Mouse (Mus musculus) spleen, postnatal 4 days (tissue): Measurements from ENCODE around the gene Fam124b.

ENCODE experiments used
- DNase-seq, 2 experiments: peaks; one replicate each; pipeline ENCODE4 v3.0.0; 2022; ENCODE audit warnings: low spot score in 2 of 2

The Fam124b gene

DNA sequence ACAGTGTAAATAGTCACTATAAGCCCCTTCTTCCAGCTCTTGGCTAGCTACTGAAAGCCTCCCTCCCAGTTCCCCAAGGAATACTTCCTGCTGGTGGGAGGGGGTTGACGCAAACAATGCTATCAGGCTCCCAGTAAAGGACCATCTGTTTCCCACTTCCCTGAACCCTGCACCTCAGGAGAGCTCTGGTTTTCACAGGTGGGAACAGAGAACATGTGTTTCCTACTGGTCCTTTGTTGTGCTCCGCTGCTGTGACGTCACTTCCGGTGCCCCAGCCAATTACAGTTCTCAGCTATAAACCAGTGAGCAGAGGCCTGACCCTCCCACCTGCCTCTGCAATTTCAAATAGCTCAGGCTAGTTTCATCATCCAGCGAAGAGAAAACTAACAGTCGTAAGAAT lies at the start of gene Fam124b:
Fam124b (minus strand) TSS at position 206 of the 400 bp plus-strand sequence.
- DNase-seq: no peak

DNA sequence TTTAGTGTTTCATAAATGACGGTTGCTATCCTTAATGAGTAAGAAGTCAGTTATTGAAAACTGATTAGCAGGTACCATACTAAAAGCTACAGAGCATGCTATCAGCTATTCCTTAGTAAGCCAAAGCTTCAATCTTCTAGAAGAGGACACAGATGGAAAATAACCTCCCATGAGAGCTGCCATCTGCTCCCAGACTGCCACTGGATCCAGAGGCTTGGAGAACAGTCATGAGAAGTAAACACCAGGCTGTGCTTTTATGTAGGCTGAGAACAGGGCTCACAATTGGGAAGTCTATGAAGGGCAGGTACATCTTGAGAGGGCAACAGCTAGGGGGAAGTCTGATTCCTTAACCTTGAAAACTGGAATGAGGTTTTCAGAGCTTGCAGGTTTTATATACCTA lies 42.2 kb upstream of the Fam124b start:
- DNase-seq: no peak

DNA sequence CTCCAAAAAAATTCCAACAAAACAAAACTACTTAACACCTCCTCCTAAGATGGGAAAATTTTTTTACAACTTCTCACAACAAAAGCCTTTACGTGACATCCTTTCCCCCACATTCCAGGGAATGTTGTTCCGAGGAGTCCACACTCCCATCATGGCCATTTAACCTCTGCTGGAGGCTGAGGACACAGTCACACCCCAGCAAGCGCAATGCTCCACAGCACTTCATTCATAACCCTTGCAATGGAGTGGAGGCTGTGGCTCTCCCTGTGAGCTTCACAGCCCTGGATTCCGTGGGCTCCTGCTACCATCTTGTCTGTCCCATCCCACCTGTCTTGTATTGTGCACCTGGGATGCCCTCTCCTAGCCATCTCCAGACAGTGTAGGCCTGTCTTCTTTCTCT lies 40.4 kb upstream of the Fam124b start:
- DNase-seq: no peak

DNA sequence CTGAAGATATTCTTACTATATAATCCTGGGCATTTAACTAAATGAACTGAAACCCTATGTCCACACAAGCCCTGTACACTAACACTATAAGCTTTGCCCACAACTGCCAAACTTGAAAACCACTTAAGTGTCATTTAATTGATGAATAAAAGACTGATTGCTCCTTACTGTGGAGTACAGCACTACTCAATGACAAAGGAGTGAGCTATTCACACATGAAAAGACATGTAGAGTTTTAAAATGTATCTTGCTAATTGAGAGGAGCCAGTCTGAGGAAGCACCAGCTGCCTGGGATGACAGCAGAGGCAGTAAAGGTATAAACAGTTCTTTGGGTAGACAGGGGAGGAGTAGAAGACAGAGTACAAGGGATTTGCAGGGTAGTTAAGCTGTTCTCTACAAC lies 35.0 kb upstream of the Fam124b start:
- no peak for DNase-seq

DNA sequence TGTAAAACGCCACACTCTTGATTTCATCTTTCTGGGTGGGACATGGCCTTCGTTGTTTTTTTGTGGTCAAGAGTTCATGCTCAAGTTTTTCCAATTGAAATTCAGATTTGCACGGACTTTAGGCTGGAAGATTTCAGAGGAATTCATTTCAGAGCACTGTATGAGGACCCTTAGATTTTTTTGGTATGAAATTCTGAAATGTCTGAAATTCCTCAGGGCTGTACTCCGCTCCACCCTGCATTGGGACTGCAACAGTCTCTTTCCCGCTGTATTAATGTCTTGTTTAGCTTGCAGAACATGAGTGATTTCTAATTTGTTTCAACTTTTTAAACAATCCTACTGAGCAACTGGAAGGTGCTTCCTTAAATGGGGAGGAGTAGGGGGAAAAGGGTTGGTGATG lies 32.0 kb upstream of the Fam124b start:
- no peak for DNase-seq

DNA sequence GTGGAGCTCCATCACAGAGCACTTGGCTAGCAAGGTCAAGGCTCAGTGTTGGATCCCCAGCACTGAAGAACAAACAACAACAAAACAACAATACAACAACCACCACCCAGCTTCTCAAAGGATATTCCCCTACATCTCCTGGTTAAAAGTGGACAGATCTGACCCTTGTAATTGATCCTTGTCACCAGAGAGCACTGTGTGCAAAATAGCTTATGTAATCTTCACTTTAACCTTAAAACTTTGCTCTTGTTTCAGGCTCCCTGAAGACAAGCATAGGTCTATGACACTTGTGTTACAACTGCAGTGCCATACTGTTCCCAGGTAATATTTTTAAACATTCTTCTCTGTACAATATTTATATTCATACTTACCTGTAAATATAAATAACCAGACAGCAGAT lies 28.9 kb upstream of the Fam124b start:
- no peak for DNase-seq

DNA sequence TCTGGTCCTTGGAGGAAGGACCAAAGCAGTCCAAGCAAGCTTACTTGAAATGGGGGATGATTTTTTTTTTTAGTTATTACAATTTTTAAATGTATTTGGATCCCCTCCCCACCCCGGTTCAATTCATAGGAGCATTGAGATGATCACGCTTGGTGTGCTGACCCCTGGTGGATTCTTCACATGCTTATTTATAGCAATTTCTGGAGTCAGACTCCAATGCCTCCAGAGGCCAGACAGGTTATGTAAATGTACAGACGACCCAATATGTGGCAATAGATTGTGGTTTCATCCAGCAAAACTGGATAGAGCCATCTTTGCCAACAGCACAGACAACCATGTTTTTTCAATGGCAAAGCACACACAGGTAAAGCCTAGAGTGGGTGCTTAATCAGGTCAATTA lies 25.9 kb upstream of the Fam124b start:
- no peak for DNase-seq

DNA sequence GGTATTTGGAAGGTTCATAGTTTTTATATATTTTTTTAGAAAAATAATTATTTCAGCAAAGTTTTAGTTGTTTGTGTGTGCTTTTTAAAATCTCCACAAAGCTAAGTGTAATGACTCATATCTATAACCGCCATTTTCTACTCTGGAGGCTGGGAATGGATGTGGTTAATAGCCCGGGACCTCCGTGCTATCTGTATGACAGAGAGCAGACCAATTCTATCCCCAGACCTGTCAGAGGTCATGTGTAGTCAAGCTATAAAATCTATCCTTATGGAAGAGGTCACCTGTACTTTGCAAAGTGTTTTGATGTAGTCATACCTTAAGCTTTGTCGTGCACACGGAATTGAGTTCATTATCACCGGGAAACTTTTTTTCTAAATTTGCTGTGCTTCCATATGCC lies 23.3 kb upstream of the Fam124b start:
- no peak for DNase-seq

DNA sequence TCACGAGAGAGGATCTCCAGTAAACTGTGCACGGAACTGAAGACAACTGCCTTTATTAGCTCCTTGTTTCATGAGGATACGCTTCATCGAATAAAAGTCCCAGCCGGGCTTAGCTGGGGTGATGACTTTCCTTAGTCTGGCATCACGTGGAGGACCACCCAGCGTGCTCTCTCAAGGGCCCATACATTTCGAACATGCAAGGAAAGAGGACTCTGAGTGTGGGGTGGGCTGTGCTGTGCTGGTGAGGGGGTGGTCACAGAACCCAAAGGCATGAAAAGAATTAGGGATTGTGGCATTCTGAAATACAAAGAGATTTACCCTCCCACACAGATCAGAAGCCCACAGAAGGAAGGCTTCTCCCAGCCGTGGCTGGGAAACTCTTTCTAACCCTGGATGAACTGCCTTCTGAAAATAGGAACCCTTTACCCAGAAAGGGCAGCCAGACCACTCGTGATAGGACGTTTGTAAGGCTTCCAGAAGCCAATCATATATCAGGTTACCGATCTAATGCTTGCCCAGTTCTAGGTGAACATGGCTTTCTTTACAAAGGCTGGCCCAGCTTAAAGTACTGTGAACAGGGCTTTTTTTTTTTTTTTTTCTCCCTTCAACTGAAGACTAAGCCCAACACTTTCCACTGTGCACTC lies 21.9 kb upstream of the Fam124b start:
- no peak for DNase-seq

DNA sequence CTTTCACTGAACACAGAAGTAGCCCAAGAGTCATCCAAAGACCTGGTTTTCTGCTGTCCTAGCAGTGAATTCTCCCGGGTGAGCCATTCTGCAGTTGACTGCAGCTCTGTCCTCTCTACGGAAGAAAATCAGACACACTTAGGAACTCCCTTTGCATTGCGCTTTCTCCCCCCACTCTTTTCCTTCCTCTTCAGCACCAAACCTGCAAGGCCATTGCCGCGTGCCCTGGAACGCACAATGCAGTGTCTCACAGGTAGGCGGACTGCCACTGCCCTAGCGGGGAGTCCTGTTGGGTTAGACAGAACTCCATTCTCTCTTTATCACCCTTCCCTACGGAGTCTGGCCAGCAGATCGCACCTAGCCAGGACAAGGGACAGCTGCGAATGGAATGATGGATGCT lies 21.2 kb upstream of the Fam124b start:
- no peak for DNase-seq

DNA sequence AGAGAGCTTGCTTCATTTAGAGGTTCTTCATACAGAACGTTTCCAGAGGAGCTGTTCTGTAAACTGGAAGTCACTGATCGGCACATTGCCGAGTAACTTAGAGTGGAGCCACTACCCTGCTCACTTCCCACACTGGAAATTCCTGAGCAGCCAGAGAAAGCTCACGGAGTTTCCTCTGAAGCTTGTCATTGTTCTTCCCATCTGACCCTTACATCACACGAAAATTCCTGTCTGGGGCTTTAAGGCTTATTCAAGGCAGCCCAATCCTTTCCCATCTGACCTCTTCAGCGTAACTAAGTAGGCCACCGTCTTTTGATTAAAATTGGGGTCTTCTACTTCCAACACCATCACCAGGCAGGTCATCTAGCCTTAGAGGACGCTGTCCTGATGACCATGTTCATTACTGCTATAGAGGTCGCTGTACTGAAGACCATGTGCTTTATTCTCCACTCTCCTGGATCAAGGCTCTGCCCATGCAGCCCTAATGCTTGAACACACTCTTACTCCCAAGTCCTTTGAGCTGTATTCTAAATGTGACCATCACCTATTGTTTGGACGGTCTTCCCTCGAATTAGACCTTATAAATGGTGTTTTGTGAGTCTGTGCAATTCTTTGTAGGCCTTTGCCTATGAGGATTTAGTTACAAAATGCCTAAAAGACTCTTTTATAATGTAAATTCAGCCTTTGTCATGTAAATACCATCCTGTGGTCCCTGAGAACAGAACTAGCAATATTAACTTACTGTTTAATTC lies 18.9 kb upstream of the Fam124b start:
- no peak for DNase-seq

DNA sequence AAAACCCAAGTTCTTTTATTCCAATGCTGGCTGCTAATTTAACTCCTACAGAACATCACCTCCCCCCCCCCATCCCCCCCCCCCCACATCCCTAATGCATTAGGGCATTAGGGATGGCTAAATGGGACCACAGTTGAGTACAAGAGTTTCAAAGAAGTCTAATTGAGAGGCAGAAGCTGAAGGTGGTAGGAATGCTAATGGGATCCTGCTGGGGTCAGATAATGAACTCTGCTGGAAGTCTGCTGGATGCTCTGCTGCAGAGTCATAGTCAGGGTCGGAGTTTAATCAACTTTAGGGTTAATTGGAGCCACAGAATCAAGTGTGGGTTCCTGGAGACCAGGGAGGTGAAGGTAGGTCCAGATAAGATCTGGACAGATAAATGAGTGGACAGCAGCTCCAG lies 17.9 kb upstream of the Fam124b start:
- DNase-seq: no peak

DNA sequence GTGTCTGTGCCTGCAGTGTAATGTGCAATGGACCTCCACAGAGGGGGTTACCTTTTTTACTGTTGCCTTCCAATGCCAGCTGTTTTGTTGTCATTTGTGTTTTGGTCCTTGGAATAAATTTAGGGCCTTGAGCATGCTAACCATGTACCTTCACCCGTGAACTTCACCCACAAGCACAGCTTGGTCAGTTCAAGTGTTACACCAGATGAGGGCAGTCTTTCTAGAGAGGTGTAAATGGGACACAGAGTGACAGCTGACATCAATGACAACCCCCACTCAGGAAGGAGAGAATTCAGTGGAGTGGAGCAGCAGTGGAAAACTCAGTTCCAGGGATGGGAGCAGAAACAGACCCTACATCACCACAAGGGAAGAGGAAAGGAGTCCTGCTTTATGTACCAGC lies 12.3 kb upstream of the Fam124b start:
- DNase-seq: no peak

DNA sequence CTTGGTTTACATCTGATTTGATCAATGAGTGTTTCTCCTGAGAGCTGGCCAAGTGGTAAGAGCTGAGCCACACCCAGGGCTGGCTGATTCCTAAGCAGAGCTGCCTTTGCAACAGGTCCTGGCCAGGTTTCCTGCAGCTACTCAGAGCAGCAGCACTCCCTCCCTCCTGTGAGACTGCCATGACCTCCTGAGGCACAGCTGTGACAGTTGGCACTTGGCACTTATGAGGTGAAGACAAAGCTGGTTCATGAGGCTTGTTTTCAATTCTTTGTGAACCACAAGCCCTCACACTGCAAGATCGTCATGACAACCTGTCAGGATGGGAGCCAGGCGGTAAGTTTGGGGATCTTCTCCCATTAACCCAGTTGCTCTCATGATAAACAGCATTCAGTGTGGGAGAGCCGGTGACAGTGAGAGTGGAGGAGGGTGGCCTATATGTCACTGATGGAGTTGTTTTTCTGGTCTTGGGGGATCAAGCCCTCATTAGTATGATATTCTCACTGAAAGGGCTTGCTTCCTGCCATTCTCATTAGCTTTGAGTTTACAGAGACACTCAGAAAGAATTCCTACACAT lies 6.7 kb upstream of the Fam124b start:
- no peak for DNase-seq

DNA sequence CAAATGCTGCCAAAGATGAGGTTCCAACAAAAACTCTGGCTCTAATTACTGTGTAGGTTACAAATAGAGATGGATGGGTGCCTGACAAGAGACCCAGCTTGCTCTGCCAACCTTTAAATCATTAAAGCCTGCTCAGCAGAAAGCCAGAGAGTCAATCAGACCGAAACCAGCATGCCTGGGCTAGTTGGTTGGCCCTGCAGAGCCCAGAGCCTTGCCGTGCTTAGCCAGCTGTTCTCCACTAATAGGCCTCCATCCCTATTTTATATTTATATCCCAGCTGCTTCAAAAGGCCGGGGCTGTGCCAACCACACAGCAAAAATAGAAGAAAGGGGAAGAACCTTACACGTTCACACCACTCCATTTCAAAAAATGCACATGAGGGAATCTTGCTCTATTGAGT lies 2.9 kb upstream of the Fam124b start:
- DNase-seq: no peak

DNA sequence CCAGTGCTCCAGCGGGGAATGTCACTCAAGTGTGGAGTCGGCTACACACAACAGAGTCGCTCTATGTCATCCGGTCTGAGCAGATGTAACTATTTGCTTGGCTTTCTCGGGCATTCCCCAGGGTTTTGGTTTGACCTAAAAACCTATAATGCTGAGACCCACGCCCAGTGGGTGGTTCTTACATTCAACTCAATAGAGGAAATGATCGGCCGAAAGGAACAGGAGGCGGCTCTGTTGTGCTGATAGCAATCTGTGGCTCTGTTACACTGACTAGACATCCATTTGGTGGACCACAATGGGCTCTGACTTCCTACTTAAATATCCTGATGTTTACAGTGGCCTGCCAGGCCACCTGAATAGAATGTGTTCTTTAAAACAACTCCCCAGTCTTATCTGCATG lies 4.4 kb downstream of the Fam124b start:
- DNase-seq: no peak

DNA sequence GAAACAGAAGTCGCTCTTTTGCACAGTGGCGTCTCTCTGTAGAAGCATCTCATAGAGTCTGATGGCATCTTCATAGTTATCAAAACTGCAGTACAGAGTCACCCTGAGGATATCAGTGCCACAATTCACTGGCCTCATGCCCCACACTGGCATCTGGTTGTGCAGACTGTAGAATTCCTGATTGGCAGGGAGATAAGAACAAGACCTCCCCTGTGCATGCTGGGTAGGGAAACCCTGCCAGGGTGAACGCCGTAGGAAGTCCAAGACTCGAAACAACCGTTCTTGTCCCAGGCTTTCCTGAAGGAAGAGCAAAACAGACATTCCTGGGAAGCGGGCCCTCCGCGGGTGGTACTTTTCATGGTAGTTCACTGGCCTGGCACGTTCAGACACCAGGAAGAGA lies 5.1 kb downstream of the Fam124b start:
- DNase-seq: no peak

DNA sequence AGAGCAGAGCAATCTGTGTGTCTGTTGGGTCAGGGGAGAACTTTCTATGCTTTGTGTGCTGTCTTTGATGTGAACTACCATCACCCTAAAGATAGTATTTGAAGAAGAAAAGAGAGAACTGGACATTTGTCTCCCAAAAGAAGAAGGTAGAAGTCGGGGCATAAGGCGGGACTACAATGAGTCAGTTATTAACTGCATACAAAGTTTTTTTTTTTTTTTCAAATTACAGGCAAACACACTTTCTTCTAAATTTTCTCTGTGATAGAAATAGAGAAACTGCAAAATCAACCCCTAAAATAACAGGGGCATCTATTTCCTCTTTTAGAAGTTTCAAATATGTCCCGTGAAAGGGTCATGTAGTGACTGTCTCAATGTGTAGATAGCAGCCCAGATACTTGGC lies 16.0 kb downstream of the Fam124b start:
- DNase-seq: no peak

DNA sequence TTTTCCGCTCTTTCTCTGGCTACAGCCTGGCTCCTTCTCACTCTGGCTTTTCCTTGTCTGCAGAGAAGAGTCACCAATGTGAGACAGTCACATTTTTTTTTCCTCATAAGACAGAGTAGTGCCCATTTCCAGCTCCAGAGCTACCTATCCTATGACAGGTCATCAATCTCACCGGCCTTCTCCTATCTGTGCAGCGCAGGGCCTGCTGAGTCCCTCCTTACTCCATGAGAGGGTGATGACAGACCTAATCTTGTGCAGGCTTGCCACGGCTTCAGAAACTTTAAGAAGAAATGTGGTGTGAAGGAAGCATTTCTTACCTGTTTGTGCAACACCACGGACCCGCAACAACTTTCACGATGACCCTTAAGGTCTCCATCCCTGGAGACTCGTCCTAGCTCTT lies 25.4 kb downstream of the Fam124b start:
- DNase-seq: no peak

DNA sequence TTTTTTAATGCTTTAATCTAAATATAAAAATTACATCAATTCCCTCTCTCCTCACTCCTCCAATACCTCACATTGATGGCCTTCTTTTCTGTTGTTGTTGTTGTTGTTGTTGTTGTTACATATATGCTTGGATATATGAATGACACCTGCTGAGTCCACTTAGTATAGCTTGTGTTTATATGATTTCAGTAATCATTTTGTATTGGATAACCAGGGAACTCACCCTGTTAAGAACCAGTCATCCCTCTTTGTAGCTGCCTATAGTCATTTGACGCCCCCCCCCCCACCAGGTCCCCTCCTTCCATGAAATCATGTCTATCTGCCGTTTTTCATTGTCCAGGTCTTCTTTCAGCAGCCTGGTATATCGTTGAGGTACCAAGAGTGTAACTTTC lies 36.9 kb downstream of the Fam124b start:
- DNase-seq: no peak

DNA sequence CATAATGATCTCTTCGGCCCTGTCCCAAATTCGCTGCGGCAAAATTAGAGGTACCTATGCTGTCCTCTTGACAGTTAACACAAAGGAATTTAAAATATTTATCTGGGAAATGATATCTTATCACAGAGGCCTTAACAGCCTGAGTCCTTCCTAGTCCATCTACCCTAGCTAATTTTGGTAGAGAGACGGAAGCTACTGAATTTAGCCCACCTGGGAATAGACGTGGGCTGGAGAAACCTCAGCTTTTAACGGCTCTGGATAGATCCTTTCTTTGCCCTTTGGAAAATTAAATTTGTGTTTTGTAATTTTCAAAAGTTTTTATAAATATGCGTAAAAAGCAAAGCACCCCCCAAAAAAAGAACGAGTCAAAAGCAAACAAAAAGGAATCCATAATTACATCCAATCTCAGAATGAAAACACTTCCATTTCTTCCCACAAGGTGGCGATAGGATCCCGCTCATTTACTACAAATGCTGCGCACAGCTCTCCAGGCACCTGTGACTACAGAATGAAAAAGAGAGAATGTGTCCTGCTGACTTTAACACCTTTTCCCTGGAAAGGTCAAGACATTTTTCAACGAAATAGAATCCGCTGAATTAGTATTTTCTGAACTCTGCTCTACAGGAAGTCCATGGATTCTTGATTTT lies 37.4 kb downstream of the Fam124b start:
- DNase-seq: peak; percentile 37 to 67

DNA sequence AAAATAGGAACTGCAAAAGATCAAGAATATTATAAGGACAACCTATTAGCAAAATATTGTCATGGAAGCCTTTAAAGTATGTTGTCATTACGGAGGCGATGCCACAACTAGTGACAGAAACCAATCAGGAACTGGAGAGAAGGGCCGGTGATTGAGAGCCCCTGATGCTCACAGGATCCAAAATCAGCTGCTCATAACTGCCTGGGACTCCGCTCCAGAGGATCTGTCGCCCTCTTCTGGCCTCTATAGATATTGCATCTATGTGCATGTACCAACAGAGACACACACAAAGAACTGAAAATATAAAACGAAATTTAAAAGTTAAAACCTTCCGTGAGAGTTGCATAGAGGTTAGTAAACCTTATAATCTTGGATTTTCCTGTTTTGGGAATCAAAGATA lies 38.1 kb downstream of the Fam124b start:
- DNase-seq: peak in 1 of 2 experiments; percentile 26
